Mouse (Mus musculus): Measurements from ENCODE around the gene Gm11111. TPM values are rescaled to one million over a fixed set of nuclear protein-coding genes. Genes with fewer than 3 reads are reported as not detected.

Gm11111 gene
- polyA plus RNA-seq, 1 experiment from 2014 or later = not detected

DNA sequence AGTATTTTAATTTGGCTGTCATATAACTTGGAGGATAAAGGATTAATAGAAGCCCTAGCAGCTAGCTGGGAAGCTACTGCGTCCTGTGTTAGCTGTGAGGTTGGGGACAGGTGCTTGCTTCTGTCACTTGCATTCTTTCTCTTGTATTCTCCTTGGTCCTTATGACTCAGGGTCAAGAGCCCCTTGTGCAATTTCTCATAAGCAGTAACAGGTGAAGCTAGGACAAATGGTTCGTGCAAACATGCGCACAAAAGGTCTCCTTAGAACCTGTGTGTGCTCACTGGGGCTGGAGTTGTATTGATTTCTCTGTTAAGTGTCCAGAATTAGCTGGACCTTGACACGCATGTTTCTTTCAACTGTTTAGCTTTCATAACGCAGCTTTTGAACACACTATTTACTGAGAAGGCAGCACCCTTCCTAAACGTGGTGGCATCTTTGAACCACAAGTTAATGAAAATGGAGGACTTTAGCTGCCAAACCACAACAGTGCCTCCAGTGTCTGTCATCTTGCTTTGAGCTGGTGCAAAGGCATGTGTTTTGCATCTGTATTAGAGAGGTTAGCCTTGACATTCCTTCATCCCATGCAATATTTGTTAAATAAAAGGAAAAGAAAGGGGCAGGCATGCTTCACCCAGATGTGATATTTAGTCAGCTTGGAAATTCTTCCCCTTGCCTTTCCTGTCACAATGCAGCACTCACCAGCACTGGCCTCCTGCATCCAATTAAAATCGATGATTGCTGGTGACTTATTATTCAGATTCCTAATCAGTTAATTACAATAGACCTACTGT lies 511 bp downstream of the Gm11111 start:
- H3K4me2 ChIP-seq (ENCODE audit: low read depth, low read length) = no peak overlapping the region
- H3K27ac ChIP-seq (replicated peaks; ENCODE audit: low read depth, low read length) = no peak overlapping the region
- H3K36me3 ChIP-seq (ENCODE audit: control insufficient read depth, insufficient read depth, low read length) = no peaks in the 10 kb centered on the region
- DNase-seq (ENCODE audit: low spot score) = peak; percentile 44
- H3K27me3 ChIP-seq (replicated peaks; ENCODE audit: control insufficient read depth, insufficient read depth, low read length) = no peaks in the 10 kb centered on the region
- no peaks in the 10 kb centered on the region for H3K9me3 ChIP-seq (ENCODE audit: control insufficient read depth, low read length)
- H3K9ac ChIP-seq (ENCODE audit: low read depth, low read length) = no peak overlapping the region
- peaks cover 10% of the 10 kb centered on the region; the same call in 1 of the 2 replicates for H3K4me1 ChIP-seq (ENCODE audit: control insufficient read depth, insufficient read depth, low read length)
- no peak overlapping the region for H3K4me3 ChIP-seq (ENCODE audit: low read depth, low read length)
- WGBS = 46% methylated on average over 7 of the region's 7 CpGs
- ATAC-seq (ENCODE audit: low read depth) = no peak

DNA sequence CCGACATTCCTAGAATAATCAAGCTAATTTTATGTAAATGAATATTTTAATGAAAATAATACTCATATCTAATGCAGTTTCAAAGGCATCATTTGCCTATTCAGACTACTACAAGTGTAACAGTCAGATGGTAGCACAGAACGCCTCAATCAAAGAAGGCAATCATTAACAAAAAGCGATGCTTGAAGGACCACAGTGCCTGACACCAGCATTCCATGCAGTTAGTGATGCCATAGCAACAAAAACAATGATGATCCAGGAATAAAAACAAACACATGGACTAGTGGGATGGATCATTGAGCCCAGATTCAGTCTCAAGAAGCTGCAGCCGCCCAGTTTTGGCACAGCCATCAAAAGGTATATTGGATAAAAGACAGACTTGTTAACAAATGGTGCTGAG lies 8.8 kb downstream of the Gm11111 start:
- H3K4me3 ChIP-seq (ENCODE audit: low read depth, low read length) = no peak overlapping the region
- no peak for DNase-seq (ENCODE audit: low spot score)
- no peaks in the 10 kb centered on the region for H3K27me3 ChIP-seq (replicated peaks; ENCODE audit: control insufficient read depth, insufficient read depth, low read length)
- H3K4me2 ChIP-seq (ENCODE audit: low read depth, low read length) = no peak overlapping the region
- ATAC-seq (ENCODE audit: low read depth) = no peak
- no peak overlapping the region for H3K9ac ChIP-seq (ENCODE audit: low read depth, low read length)
- WGBS = 76% methylated on average over 4 of the region's 4 CpGs
- no peaks in the 10 kb centered on the region for H3K9me3 ChIP-seq (ENCODE audit: control insufficient read depth, low read length)
- H3K27ac ChIP-seq (replicated peaks; ENCODE audit: low read depth, low read length) = no peak overlapping the region
- H3K4me1 ChIP-seq (ENCODE audit: control insufficient read depth, insufficient read depth, low read length) = no peaks in the 10 kb centered on the region
- H3K36me3 ChIP-seq (ENCODE audit: control insufficient read depth, insufficient read depth, low read length) = no peaks in the 10 kb centered on the region

DNA sequence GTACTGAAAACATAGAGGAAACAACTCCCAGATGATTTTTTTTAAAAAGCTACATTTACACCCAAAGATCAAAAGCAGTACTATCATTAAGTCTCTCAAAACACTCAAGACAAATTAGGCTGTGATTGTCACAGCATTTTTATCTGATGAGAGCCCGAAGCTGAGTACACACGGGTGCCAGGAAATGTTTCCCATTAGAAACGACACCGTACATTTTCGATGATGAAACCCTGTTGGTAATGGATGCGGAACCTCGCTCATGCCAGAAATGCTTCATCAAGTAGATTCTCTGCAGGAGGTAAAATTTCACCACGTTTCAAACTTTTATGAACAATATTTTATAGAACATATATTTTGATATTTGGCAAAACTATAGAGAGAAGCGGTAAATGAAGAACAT lies 10.3 kb downstream of the Gm11111 start:
- no peaks in the 10 kb centered on the region for H3K36me3 ChIP-seq (ENCODE audit: control insufficient read depth, insufficient read depth, low read length)
- WGBS = 46% methylated on average over 9 of the region's 9 CpGs
- ATAC-seq (ENCODE audit: low read depth) (no peak), DNase-seq (ENCODE audit: low spot score) (peak; percentile 32)
- H3K4me3 ChIP-seq (ENCODE audit: low read depth, low read length) = no peak overlapping the region
- no peaks in the 10 kb centered on the region for H3K9me3 ChIP-seq (ENCODE audit: control insufficient read depth, low read length)
- no peak overlapping the region for H3K4me2 ChIP-seq (ENCODE audit: low read depth, low read length)
- H3K4me1 ChIP-seq (ENCODE audit: control insufficient read depth, insufficient read depth, low read length) = 0 out of 2 replicates have a peak, but pooled peaks cover 7% of the 10 kb centered on the region
- no peak overlapping the region for H3K9ac ChIP-seq (ENCODE audit: low read depth, low read length)
- H3K27ac ChIP-seq (replicated peaks; ENCODE audit: low read depth, low read length) = no peak overlapping the region
- no peaks in the 10 kb centered on the region for H3K27me3 ChIP-seq (replicated peaks; ENCODE audit: control insufficient read depth, insufficient read depth, low read length)

DNA sequence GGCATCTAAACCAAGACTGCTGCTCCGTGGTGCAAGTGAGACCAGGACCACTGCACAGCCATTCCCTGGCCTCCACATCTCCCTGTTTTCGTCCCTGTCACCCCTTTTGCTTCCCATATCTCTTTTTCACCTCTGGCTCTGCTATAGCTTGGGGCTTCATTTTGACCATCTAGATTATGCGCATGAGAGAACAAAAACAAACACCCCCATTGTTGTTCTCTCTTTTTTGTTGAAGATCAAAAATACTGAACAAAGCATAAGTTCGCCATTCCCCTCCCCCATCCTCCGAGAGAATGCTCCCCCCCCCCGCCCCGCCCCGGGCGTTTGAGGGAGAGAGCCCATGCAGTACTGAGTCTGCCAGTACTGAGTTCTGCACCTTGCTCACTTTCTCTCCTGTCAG lies 11.3 kb downstream of the Gm11111 start:
- 0 out of 2 replicates have a peak, but pooled peaks cover 7% of the 10 kb centered on the region for H3K4me1 ChIP-seq (ENCODE audit: control insufficient read depth, insufficient read depth, low read length)
- no peaks in the 10 kb centered on the region for H3K9me3 ChIP-seq (ENCODE audit: control insufficient read depth, low read length)
- DNase-seq (ENCODE audit: low spot score) = no peak
- H3K4me3 ChIP-seq (ENCODE audit: low read depth, low read length) = no peak overlapping the region
- no peak overlapping the region for H3K9ac ChIP-seq (ENCODE audit: low read depth, low read length)
- no peak overlapping the region for H3K4me2 ChIP-seq (ENCODE audit: low read depth, low read length)
- no peaks in the 10 kb centered on the region for H3K27me3 ChIP-seq (replicated peaks; ENCODE audit: control insufficient read depth, insufficient read depth, low read length)
- no peak for ATAC-seq (ENCODE audit: low read depth)
- H3K36me3 ChIP-seq (ENCODE audit: control insufficient read depth, insufficient read depth, low read length) = no peaks in the 10 kb centered on the region
- WGBS = 60% methylated on average over 9 of the region's 9 CpGs
- H3K27ac ChIP-seq (replicated peaks; ENCODE audit: low read depth, low read length) = no peak overlapping the region

DNA sequence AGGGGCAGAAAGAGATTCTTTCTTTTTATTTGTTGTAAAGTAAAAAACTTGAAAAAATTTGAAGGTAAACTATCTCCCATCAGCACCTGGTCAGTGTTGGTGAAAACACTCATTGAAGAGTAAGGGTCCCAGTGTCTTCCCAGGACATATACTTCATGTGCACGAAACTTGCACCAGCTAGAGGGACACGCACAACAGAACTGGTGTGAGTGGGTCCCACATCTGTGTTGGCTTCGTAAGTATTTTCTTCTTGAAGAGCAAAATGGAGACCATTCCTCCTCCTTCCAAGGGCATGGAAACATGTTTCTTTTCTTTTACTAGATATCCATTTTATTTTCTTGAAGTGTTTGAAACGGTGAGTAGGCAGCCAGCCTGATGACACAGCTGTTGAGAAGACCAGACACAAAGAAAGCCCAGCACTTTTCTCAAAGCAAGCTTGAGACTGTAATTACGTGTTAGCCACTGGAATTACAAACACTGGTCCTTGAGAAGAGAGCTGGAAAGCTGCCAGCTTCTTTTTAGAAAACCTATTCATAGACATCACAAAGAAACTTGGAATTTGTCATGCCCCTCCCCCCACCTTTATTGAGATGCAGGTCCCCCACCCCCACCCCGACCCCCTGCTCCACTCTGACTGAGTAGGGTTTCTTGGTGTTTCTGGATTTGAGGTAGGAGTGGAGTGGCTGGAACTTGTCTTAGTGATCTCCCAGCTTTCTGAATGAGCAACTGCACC lies 14.1 kb downstream of the Gm11111 start:
- Histone ChIP-seq H3K27ac (replicated peaks; ENCODE audit: low read depth, low read length) (no peak overlapping the region), H3K9me3 (ENCODE audit: control insufficient read depth, low read length) (no peaks in the 10 kb centered on the region), H3K4me2 (ENCODE audit: low read depth, low read length) (no peak overlapping the region), H3K4me3 (ENCODE audit: low read depth, low read length) (no peak overlapping the region), H3K4me1 (ENCODE audit: control insufficient read depth, insufficient read depth, low read length) (0 out of 2 replicates have a peak, but pooled peaks cover 7% of the 10 kb centered on the region), H3K9ac (ENCODE audit: low read depth, low read length) (no peak overlapping the region), H3K27me3 (replicated peaks; ENCODE audit: control insufficient read depth, insufficient read depth, low read length) (no peaks in the 10 kb centered on the region), H3K36me3 (ENCODE audit: control insufficient read depth, insufficient read depth, low read length) (no peaks in the 10 kb centered on the region)
- whole genome bisulfite sequencing = 41% methylated on average over 6 of the region's 6 CpGs
- DNase-seq (ENCODE audit: low spot score) = peak; percentile 84
- ATAC-seq (ENCODE audit: low read depth) = peak; percentile 60; the same call in 1 of the 2 replicates

DNA sequence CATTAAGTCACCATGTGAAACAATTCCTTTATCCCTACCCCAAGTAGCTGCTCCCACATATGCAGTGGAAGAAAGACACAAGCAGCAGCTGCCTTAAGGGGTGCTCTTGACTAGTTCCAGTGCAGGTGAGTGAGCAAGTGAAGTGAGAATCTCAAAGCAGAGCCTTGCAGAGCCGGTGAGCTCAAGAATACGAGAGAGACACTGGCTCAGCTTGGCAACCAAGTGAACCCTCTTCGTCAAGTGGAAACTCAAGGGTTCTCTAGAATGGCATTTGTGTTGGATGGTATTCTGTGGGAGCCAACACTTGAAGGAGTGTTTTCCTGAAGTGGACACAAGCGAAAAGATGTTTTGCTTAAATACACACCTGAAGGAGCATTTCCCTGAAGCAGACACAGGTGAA lies 16.0 kb downstream of the Gm11111 start:
- 91% methylated on average over 4 of the region's 4 CpGs for WGBS
- Histone ChIP-seq H3K4me1 (ENCODE audit: control insufficient read depth, insufficient read depth, low read length) (0 out of 2 replicates have a peak, but pooled peaks cover 7% of the 10 kb centered on the region), H3K27ac (replicated peaks; ENCODE audit: low read depth, low read length) (no peak overlapping the region), H3K9ac (ENCODE audit: low read depth, low read length) (no peak overlapping the region), H3K9me3 (ENCODE audit: control insufficient read depth, low read length) (no peaks in the 10 kb centered on the region), H3K27me3 (replicated peaks; ENCODE audit: control insufficient read depth, insufficient read depth, low read length) (no peaks in the 10 kb centered on the region), H3K4me2 (ENCODE audit: low read depth, low read length) (no peak overlapping the region), H3K4me3 (ENCODE audit: low read depth, low read length) (no peak overlapping the region), H3K36me3 (ENCODE audit: control insufficient read depth, insufficient read depth, low read length) (no peaks in the 10 kb centered on the region)
- DNase-seq (ENCODE audit: low spot score) = no peak
- no peak for ATAC-seq (ENCODE audit: low read depth)

DNA sequence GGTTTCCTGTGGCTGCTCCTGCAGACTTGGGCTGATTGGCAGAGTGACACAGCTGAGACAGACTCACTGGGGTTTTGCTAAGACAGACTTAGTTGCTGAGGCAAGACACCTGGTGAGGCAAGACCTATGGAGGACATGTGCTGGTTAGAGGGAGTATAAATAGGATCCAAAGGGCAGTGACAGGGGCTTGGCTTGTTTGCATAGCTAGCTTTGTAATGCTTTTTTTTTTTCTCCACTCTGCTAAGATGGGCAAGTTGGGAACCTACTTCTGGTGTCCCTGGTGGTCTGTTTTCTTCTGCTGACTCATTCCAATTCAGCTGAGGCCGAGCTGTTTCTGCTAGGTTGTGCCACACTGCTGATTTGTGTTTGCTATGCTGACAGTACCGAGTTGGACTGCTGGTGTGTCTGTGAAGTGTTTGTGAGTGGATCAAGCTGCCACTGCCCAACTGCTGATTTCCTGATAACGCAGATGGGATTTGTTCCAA lies 16.6 kb downstream of the Gm11111 start:
- H3K36me3 ChIP-seq (ENCODE audit: control insufficient read depth, insufficient read depth, low read length) = no peaks in the 10 kb centered on the region
- no peaks in the 10 kb centered on the region for H3K27me3 ChIP-seq (replicated peaks; ENCODE audit: control insufficient read depth, insufficient read depth, low read length)
- H3K4me2 ChIP-seq (ENCODE audit: low read depth, low read length) = no peak overlapping the region
- ATAC-seq (ENCODE audit: low read depth) (no peak), DNase-seq (ENCODE audit: low spot score) (no peak)
- H3K27ac ChIP-seq (replicated peaks; ENCODE audit: low read depth, low read length) = no peak overlapping the region
- H3K9ac ChIP-seq (ENCODE audit: low read depth, low read length) = no peak overlapping the region
- H3K9me3 ChIP-seq (ENCODE audit: control insufficient read depth, low read length) = no peaks in the 10 kb centered on the region
- WGBS = 55% methylated on average over 3 of the region's 3 CpGs
- no peak overlapping the region for H3K4me3 ChIP-seq (ENCODE audit: low read depth, low read length)
- 0 out of 2 replicates have a peak, but pooled peaks cover 7% of the 10 kb centered on the region for H3K4me1 ChIP-seq (ENCODE audit: control insufficient read depth, insufficient read depth, low read length)

DNA sequence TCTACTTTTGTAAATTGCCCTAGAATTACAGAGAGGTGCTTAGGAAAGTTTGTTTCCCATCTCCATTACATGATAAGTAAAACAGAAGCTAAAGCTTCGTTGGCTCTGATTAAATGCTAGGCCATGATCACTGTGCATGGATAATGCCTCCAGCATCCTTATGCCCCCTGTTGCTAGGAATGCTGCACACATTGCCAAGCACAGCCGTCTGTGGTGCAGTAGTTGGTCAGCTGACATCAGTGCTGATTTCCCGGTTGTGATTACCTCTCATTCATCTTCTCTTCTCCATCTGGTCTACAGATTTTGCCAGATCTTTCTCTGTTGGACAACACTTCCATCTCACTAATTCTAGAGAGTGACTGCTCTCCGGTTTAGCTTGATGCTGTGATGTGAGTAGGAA lies 19.9 kb downstream of the Gm11111 start:
- H3K4me1 ChIP-seq (ENCODE audit: control insufficient read depth, insufficient read depth, low read length) = peaks cover 11% of the 10 kb centered on the region
- H3K27me3 ChIP-seq (replicated peaks; ENCODE audit: control insufficient read depth, insufficient read depth, low read length) = no peaks in the 10 kb centered on the region
- ATAC-seq (ENCODE audit: low read depth) (no peak), DNase-seq (ENCODE audit: low spot score) (no peak)
- no peaks in the 10 kb centered on the region for H3K9me3 ChIP-seq (ENCODE audit: control insufficient read depth, low read length)
- H3K27ac ChIP-seq (replicated peaks; ENCODE audit: low read depth, low read length) = no peak overlapping the region
- no peak overlapping the region for H3K4me2 ChIP-seq (ENCODE audit: low read depth, low read length)
- no peak overlapping the region for H3K9ac ChIP-seq (ENCODE audit: low read depth, low read length)
- H3K4me3 ChIP-seq (ENCODE audit: low read depth, low read length) = no peak overlapping the region
- H3K36me3 ChIP-seq (ENCODE audit: control insufficient read depth, insufficient read depth, low read length) = no peaks in the 10 kb centered on the region
- 60% methylated on average over 4 of the region's 4 CpGs for WGBS

Data from embryonic facial prominence, embryonic 14.5 days (tissue).